Mouse (Mus musculus) Patski (cell line): ENCODE data around the gene Llph. TPM values are rescaled to one million over a fixed set of nuclear protein-coding genes. Genes with fewer than 3 reads are reported as not detected.

ENCODE experiments used
- ATAC-seq: fragments of 100-300 bp; one replicate; pipeline ENCODE4 v1.8.0; 2021
- CTCF ChIA-PET: fragments of 350-600 bp; sonication (Branson Sonifier 250); formaldehyde crosslinking; loops from one replicate; lab custom pipeline; 2022; ENCODE audit warnings: inconsistent platforms; lab: Charles Lee
- POLR2A ChIA-PET: fragments of 350-600 bp; sonication (Branson Sonifier 250); formaldehyde crosslinking; loops from one replicate; lab custom pipeline; 2022; ENCODE audit warnings: antibody characterized with exemption, inconsistent platforms; lab: Charles Lee
- DNase-seq: peaks from one replicate; pipeline ENCODE4 v3.0.0-alpha.2; 2011; ENCODE audit warnings: low read depth, low spot score
- H3K27me3 ChIP-seq: fragments of 371-371 bp; one replicate; pipeline ENCODE4 v1.5.1; 2021
- CTCF ChIP-seq: fragments of 100-300 bp; IDR thresholded peaks from one replicate; pipeline ENCODE4 v1.5.1; 2021
- in situ Hi-C: fragments of 300-500 bp; cut with MboI; formaldehyde crosslinking; loops from 3 replicates; pipeline ENCODE4 v1.11.1; 2018; ENCODE audit warnings: low pct_unique_long_range_greater_than_20kb, mixed read lengths
- polyA plus RNA-seq: library from polyadenylated mRNA; unstranded; gene quantifications from one replicate; pipeline ENCODE4 v1.2.3, GENCODE M21; 2021

The Llph gene
- polyA plus RNA-seq, 1 experiment from 2014 or later: 41.9 TPM

GRCm38 (mm10) chr10:120218996-120219395, 7.9 kb upstream of the Llph start:
- in situ Hi-C loops: no loop called here
- TF ChIP-seq CTCF: no peak
- H3K27me3 ChIP-seq: no peaks in the 10 kb centered on the region
- ATAC-seq: no peak
- POLR2A ChIA-PET: no interaction called here
- CTCF ChIA-PET: interaction anchor here (1.8 kb wide), 1 partner anchor 15 kb away, joined by 6 read pairs; no protein-coding TSS in a partner anchor
- DNase-seq: no peak

DNA sequence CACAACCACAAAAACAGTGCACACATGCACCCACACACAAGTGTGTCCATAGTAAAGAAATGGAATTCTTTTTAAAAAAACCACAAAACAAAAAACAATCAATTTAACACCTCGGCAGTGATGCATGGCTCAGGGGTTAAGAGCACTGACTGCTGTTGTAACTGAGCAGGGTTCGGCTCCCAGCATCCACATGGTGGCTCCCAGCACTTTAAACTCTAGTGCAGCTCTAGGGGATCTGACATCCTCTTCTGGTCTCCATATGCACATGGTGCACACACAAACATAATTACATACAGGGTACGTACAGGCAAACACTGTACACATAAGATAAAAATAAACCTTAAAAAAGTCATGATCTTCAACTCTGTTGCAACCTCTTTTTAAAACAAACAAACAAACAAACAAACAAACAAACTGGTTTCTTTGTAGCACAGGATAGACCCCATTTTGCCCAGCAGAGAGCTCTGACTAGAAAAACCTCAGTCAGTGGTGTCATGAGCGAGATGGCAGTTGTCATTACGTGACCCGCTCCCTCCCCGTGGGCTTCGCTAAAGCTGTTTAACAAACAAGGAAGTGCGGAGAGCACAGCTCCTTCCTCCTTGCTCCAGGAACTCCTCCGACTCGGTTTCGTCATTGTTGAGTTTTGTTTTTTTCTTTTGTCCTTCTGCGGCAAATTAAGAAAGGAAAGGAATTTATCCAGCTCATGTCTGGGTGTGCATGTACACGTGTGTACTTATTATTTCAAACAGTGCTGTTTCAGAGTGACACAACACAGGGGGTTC, 7.1 kb upstream of the Llph start:
- ChIA-PET CTCF (interaction anchor here (1.3 to 1.8 kb wide), 2 partner anchors 14 to 34 kb away, joined by 4 to 6 read pairs; no protein-coding TSS in a partner anchor), POLR2A (no interaction called here)
- no peak for ATAC-seq
- no peak for DNase-seq
- no peaks in the 10 kb centered on the region for H3K27me3 ChIP-seq
- TF ChIP-seq CTCF: no peak
- in situ Hi-C loops: no loop called here

GRCm38 (mm10) chr10:120220776-120221175, 6.1 kb upstream of the Llph start:
- H3K27me3 ChIP-seq: no peaks in the 10 kb centered on the region
- no peak for DNase-seq
- CTCF ChIA-PET: interaction anchor here (1.3 kb wide), 1 partner anchor 35 kb away, joined by 4 read pairs; no protein-coding TSS in a partner anchor

DNA sequence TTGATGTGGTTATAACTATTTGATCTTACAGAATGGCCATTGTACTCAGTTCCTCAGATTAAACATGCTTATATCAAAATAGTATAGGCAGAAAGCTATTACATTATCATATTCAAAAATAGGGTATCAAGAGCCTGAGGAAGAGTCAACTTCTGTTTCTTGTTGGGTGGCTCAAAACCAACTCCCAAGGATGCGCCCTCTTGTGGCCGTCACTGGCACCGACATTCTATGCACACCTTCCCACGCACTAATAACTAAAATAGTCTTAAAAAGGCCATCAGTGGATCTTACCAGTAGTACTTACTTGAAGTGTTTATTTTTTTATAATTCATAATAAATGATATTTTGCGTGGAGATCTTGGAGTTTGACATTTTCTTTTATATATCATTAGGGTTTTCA, 4.8 kb downstream of the Llph start:
- H3K27me3 ChIP-seq: peaks cover 4% of the 10 kb centered on the region
- ATAC-seq (no peak), DNase-seq (no peak)
- POLR2A ChIA-PET: no interaction called here
- CTCF ChIA-PET: interaction anchor here (1.2 to 4.1 kb wide), 7 partner anchors 9 to 644 kb away, joined by 3 to 30 read pairs (median 6); no protein-coding TSS in a partner anchor
- TF ChIP-seq CTCF: peak; percentile 80
- in situ Hi-C loops: no loop called here

More at GRCm38 (mm10) chr10:120220776-120221175, 6.1 kb upstream of the Llph start:
- no peak for ATAC-seq
- in situ Hi-C loops: no loop called here
- no peak for TF ChIP-seq CTCF
- POLR2A ChIA-PET: no interaction called here

DNA sequence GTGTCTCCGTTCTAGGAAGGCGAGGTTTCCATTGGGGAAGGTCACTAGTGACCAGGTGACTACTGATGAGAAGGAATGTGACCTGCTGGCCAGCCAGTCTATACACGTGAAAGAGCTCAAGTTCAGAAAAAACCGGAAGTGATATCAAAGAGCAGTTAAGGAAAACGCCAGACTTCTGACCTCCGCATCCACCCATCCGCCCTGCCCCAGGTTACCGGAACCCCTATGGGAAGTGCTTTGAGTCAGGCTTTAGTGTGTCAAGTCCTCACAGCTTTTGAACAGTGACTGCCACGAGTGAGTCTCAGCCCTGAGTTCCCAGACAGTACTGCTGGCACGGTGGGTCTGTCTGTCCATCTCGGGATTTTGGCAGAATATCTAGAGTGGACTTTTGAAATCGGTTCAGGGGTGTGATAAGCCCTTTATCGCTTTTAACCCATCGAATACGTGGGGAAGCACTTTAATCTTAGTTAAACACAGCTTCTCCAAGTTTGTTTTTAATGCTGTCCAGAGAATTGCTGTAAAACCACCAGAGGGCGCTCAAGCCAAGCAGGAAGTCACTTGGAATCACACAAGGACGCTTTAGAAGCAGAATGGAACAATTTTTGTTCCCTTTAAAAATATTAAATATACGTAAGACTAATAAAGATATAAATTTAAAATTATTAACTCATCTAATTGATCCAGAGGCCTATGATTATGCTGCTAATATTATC, 6.9 kb downstream of the Llph start:
- TF ChIP-seq CTCF: peak; percentile 87
- no peak for DNase-seq
- ATAC-seq: no peak
- CTCF ChIA-PET: interaction anchor here (0.6 to 4.1 kb wide), 16 partner anchors 8 to 641 kb away, joined by 3 to 30 read pairs (median 4); no protein-coding TSS in a partner anchor
- in situ Hi-C loops: no loop called here
- POLR2A ChIA-PET: no interaction called here
- H3K27me3 ChIP-seq: peaks cover 16% of the 10 kb centered on the region

DNA sequence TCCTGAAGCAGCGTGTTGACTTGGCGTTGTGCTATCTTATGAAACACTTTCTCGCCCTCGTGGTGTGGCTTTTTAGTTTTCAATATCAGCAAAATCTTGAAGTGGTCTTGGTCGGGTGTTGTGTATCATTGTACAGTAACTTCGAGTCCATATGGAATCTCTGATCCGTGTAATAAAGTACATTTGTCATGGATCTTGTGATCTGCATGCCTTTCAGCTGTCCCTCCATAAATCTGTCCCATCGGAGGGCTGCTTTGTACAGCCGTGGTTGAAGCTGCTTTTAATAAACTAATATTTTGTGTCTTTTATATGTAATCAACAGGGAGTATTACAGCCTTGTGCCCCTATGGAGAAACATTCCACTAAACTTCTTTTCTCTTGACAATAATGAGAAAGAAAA, 10.0 kb downstream of the Llph start:
- no peak for ATAC-seq
- in situ Hi-C loops: no loop called here
- ChIA-PET CTCF (interaction anchor here (1.2 to 2.2 kb wide), 2 partner anchors 9 to 34 kb away, joined by 3 to 11 read pairs; no protein-coding TSS in a partner anchor), POLR2A (no interaction called here)
- peaks cover 34% of the 10 kb centered on the region for H3K27me3 ChIP-seq
- TF ChIP-seq CTCF: no peak
- DNase-seq: no peak

GRCm38 (mm10) chr10:120238241-120238640, 11.4 kb downstream of the Llph start:
- DNase-seq: no peak

GRCm38 (mm10) chr10:120239476-120239875, 12.6 kb downstream of the Llph start:
- no peak for ATAC-seq
- no peak for TF ChIP-seq CTCF
- ChIA-PET POLR2A (no interaction called here), CTCF (interaction anchor here (1.4 to 2.5 kb wide), 3 partner anchors 8 to 636 kb away, joined by 4 to 9 read pairs (median 6); no protein-coding TSS in a partner anchor)
- no peak for DNase-seq
- H3K27me3 ChIP-seq: peaks cover 34% of the 10 kb centered on the region
- in situ Hi-C loops: no loop called here

More at GRCm38 (mm10) chr10:120238241-120238640, 11.4 kb downstream of the Llph start:
- H3K27me3 ChIP-seq: peaks cover 34% of the 10 kb centered on the region
- CTCF ChIA-PET: interaction anchor here (2.2 kb wide), 1 partner anchor 33 kb away, joined by 11 read pairs; no protein-coding TSS in a partner anchor
- POLR2A ChIA-PET: no interaction called here
- ATAC-seq: no peak
- in situ Hi-C loops: no loop called here
- no peak for TF ChIP-seq CTCF

- ATAC-seq (no peak), DNase-seq (no peak)
- TF ChIP-seq CTCF: no peak
- H3K27me3 ChIP-seq: peaks cover 35% of the 10 kb centered on the region
- in situ Hi-C loops: loop anchor here (10.0 kb wide), 1 partner anchor 1022 kb away; no protein-coding TSS in a partner anchor
- CTCF ChIA-PET: interaction anchor here (1.2 to 2.4 kb wide), 2 partner anchors 9 to 10 kb away, joined by 4 to 6 read pairs; no protein-coding TSS in a partner anchor
- POLR2A ChIA-PET: interaction anchor here (0.6 kb wide), 2 partner anchors 30 to 259 kb away, joined by 3 to 5 read pairs; no protein-coding TSS in a partner anchor
These were observed 15.6 kb downstream of the Llph start for GRCm38 (mm10) chr10:120242421-120242820.

GRCm38 (mm10) chr10:120245681-120246080, 18.8 kb downstream of the Llph start:
- DNase-seq (no peak), ATAC-seq (no peak)
- in situ Hi-C loops: loop anchor here (5.0 to 10.0 kb wide), 2 partner anchors 627 to 1019 kb away; no protein-coding TSS in a partner anchor
- ChIA-PET CTCF (interaction anchor here (0.7 to 1.5 kb wide), 3 partner anchors 12 to 26 kb away, joined by 3 to 4 read pairs (median 3); no protein-coding TSS in a partner anchor), POLR2A (no interaction called here)
- peaks cover 16% of the 10 kb centered on the region for H3K27me3 ChIP-seq
- TF ChIP-seq CTCF: no peak
